Mouse (Mus musculus): ENCODE measurements at regions not wholly inside any gene's neighbourhood (a gene's known extent, or its start where the extent isn't known, plus 50 kb on each side); places are given as distances from the start of the nearest gene placed in this dataset.

DNA sequence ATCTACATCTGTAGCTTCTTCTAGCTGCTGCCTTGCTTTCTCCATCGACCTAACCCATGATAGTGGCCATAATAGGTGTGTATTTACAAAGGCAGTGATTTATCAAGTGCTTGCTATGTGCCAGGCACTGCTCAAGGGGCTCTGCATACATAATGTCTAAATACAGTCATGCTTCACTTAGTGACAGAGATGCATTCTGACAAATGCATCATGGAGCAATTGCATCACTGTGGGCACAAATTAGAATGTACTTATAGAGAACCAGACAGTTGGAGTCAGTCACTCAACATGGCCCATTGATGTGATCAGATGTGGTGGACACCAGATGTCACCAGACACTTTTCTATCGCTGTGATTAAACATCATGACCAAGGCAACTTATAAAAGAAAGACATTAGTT lies 223.3 kb upstream of the Ntm start:
- Histone ChIP-seq H3K4me1 (ENCODE audit: control insufficient read depth, insufficient read depth, low read length) (peaks cover 5% of the 10 kb centered on the region; the same call in 1 of the 2 replicates), H3K4me3 (ENCODE audit: insufficient read depth, low read depth, low read length) (no peak overlapping the region), H3K27ac (ENCODE audit: insufficient read depth, low read depth, low read length) (no peak overlapping the region)
- WGBS: 87% methylated on average over 2 of the region's 2 CpGs
- TF ChIP-seq CTCF (IDR thresholded peaks at IDR 0.05; ENCODE audit: insufficient read depth, low read depth, low read length) (no peak), POLR2A (IDR thresholded peaks at IDR 0.05; ENCODE audit: insufficient read depth, low read depth, low read length) (no peak)

DNA sequence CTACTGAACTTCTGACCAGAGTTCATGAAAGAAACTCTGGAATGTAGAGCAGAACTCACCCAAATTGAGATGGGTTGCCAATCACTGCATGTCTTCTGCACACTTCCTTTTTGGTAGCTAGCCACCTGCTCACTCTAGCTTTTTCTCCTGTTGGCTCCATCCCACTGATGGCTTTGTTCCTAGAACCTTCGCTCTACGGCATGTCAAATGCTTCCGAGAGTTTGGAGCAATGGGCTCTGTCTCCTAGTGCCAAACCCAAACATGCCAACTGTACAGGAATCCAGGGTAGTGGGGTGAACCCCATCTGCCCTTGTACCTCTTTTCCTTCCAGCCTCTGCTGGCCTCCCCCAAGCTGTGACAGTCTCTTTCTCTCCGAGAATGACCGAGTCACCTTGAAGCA lies 227.1 kb upstream of the Ntm start:
- Histone ChIP-seq H3K4me3 (ENCODE audit: insufficient read depth, low read depth, low read length) (no peak overlapping the region), H3K4me1 (ENCODE audit: control insufficient read depth, insufficient read depth, low read length) (peaks cover 3% of the 10 kb centered on the region; the same call in 1 of the 2 replicates), H3K27ac (ENCODE audit: insufficient read depth, low read depth, low read length) (no peak overlapping the region)
- TF ChIP-seq CTCF (IDR thresholded peaks at IDR 0.05; ENCODE audit: insufficient read depth, low read depth, low read length): no peak
- TF ChIP-seq POLR2A (IDR thresholded peaks at IDR 0.05; ENCODE audit: insufficient read depth, low read depth, low read length): no peak
- WGBS: 86% methylated on average over 5 of the region's 5 CpGs

DNA sequence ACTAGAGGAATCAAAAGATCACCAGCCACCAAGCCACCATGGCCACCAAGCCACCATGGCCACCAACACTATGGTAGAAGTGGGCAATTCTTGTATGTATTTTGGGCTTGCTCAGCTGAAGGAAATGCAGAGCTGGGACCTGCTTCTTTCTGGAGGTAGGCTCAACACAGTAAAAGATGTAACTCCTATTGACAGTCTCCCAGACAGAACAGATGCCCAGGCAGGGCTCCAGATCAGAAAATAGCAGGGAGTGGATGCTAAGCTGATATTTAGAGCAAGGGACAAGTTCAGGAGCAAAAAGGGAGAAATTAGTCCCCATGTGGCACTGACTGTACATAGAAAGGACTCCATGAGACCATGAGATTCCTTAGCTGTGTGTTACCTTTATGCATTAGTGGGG lies 228.2 kb upstream of the Ntm start:
- H3K27ac ChIP-seq (ENCODE audit: insufficient read depth, low read depth, low read length): no peak overlapping the region
- H3K4me1 ChIP-seq (ENCODE audit: control insufficient read depth, insufficient read depth, low read length): no peaks in the 10 kb centered on the region
- no peak for TF ChIP-seq POLR2A (IDR thresholded peaks at IDR 0.05; ENCODE audit: insufficient read depth, low read depth, low read length)
- TF ChIP-seq CTCF (IDR thresholded peaks at IDR 0.05; ENCODE audit: insufficient read depth, low read depth, low read length): no peak
- H3K4me3 ChIP-seq (ENCODE audit: insufficient read depth, low read depth, low read length): no peak overlapping the region

DNA sequence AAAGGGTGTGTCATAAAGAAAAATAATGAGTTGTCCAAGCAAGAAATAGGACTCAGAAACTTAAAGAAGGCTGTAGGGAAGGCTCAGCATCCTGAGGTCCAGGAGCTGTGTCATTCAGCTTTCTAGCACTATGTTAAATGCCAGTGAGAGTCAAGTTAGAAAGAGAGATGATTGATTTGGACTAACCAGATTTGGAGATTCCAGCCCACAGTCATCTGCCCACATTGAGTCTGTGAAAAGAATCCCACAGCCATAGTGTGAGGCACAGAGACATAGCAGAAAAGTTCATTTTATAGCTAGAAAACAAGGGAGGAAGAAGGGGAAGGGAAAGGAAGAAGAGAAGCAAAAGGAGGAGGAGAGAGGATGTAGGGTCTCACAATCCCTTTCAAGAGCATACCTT lies 229.0 kb upstream of the Ntm start:
- H3K27ac ChIP-seq (ENCODE audit: insufficient read depth, low read depth, low read length): no peak overlapping the region
- H3K4me3 ChIP-seq (ENCODE audit: insufficient read depth, low read depth, low read length): no peak overlapping the region
- H3K4me1 ChIP-seq (ENCODE audit: control insufficient read depth, insufficient read depth, low read length): no peaks in the 10 kb centered on the region
- TF ChIP-seq POLR2A (IDR thresholded peaks at IDR 0.05; ENCODE audit: insufficient read depth, low read depth, low read length) (no peak), CTCF (IDR thresholded peaks at IDR 0.05; ENCODE audit: insufficient read depth, low read depth, low read length) (no peak)

DNA sequence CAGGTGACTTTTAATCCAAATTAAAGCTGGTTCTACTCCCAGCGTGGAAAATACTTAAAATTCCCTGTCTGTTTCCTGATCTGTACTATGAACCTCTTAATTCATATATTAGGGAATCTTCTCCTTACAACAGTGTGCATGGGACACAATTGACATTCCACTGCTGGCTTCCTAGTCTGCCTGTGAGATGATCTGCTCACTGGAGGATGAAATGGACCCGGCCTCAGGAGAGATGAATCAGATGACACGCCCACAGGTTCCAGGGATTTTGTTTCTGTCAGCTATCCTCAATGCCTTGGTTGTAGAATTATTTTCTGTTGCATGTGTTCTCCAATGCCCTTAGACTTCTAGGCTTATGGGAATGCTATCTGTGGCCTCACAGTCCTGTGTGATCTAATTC lies 231.9 kb upstream of the Ntm start:
- no peaks in the 10 kb centered on the region for H3K4me1 ChIP-seq (ENCODE audit: control insufficient read depth, insufficient read depth, low read length)
- WGBS: 88% methylated on average over 3 of the region's 3 CpGs
- TF ChIP-seq POLR2A (IDR thresholded peaks at IDR 0.05; ENCODE audit: insufficient read depth, low read depth, low read length) (no peak), CTCF (IDR thresholded peaks at IDR 0.05; ENCODE audit: insufficient read depth, low read depth, low read length) (no peak)
- no peak overlapping the region for H3K27ac ChIP-seq (ENCODE audit: insufficient read depth, low read depth, low read length)
- H3K4me3 ChIP-seq (ENCODE audit: insufficient read depth, low read depth, low read length): no peak overlapping the region

DNA sequence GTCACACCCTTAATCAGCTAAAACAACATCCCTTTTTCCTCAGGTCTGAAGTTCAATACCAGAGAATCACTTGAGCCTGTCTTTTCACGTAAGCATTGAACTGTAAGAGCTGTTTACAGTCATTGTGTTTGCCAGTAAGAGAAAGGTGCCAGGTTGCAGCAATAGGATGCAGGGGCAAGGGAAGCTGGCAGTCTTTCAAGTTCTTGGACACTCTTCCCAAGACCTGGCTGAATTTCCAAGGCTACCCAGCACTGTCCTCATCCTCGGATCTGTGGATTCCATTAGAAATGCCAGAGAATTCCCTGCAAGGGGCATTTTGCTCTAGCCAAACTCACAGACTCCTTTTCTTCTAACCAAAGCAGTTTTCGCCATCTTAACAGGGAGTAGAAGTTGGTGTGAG lies 224.5 kb upstream of the Snx19 start:
- no peak for TF ChIP-seq POLR2A (IDR thresholded peaks at IDR 0.05; ENCODE audit: insufficient read depth, low read depth, low read length)
- no peak for TF ChIP-seq CTCF (IDR thresholded peaks at IDR 0.05; ENCODE audit: insufficient read depth, low read depth, low read length)
- 84% methylated on average over 3 of the region's 3 CpGs for WGBS
- no peaks in the 10 kb centered on the region for H3K4me1 ChIP-seq (ENCODE audit: control insufficient read depth, insufficient read depth, low read length)
- no peak overlapping the region for H3K4me3 ChIP-seq (ENCODE audit: insufficient read depth, low read depth, low read length)
- H3K27ac ChIP-seq (ENCODE audit: insufficient read depth, low read depth, low read length): no peak overlapping the region

DNA sequence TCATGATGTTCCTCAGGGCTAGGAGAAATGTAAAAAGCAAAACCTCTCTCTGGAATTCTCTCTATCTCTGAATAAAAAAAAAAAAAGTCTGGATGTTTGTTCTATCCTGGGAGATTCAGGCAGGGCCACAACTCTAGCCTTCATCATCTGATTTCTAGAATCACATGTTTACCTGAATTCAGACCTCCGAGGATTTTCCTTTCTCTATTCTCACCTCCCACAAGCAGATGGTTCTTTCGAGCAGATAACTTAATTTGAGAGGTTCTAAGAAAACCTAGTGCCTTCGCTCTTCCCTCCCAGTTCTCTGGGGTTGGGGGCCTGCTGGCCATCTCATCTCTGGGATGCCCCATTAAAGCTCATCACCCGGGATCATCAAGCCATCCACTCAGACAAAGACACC lies 219.3 kb upstream of the Snx19 start:
- 92% methylated on average over 4 of the region's 4 CpGs for WGBS
- no peak for TF ChIP-seq POLR2A (IDR thresholded peaks at IDR 0.05; ENCODE audit: insufficient read depth, low read depth, low read length)
- TF ChIP-seq CTCF (IDR thresholded peaks at IDR 0.05; ENCODE audit: insufficient read depth, low read depth, low read length): no peak
- no peak overlapping the region for H3K27ac ChIP-seq (ENCODE audit: insufficient read depth, low read depth, low read length)
- H3K4me3 ChIP-seq (ENCODE audit: insufficient read depth, low read depth, low read length): no peak overlapping the region
- no peaks in the 10 kb centered on the region for H3K4me1 ChIP-seq (ENCODE audit: control insufficient read depth, insufficient read depth, low read length)

DNA sequence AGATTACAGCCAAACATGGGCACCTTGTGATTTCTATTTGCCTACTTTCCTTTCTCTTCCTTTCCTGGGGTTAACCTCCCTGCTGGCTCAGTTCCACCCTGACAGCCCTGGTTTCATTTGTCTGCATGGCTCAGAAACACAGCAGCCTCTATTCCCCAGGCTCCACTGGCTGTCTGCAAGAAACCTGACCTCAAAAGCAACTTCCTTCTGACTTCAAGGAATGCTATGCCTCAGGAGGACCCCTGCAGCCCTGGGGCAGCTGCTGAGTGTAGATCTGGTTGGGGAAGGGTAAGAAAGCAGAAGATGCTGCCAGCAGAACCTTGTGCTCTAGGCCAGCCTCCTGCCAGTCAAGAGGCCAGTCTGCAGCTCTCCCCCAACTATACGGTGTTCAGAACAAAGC lies 217.1 kb upstream of the Snx19 start:
- WGBS: 51% methylated on average over 1 of the region's 1 CpGs
- no peak for TF ChIP-seq CTCF (IDR thresholded peaks at IDR 0.05; ENCODE audit: insufficient read depth, low read depth, low read length)
- TF ChIP-seq POLR2A (IDR thresholded peaks at IDR 0.05; ENCODE audit: insufficient read depth, low read depth, low read length): no peak
- H3K27ac ChIP-seq (ENCODE audit: insufficient read depth, low read depth, low read length): no peak overlapping the region
- no peak overlapping the region for H3K4me3 ChIP-seq (ENCODE audit: insufficient read depth, low read depth, low read length)
- no peaks in the 10 kb centered on the region for H3K4me1 ChIP-seq (ENCODE audit: control insufficient read depth, insufficient read depth, low read length)

DNA sequence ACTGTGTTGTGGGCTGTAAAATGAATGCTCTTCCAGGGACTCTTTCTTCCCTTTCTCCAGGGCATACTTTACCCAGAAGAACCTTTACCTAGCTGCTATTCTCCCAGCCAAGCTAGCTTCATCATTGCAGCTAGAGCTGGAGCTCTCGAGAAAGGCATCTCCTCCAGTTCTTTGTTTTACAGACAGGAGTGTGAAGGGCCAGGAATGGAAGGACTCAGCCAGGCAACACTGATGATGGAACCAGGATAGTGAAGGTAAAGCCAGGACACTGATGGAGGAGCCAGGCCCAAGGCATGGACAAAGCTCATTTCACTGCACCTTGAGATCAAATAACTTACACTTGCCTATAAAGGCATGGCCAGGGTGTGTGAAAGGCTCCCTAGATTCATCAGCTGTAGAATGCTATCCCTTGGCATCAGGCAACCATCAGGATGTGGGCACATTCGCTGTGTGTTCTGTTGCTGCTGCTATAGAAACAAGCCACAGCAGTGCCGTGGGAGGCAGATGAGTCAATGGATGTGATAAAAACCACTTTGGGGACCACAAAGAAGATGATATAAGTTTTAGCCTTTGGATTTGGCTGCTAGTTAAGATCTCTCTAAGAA lies 214.3 kb upstream of the Snx19 start:
- 59% methylated on average over 3 of the region's 3 CpGs for whole genome bisulfite sequencing
- H3K4me3 ChIP-seq (ENCODE audit: insufficient read depth, low read depth, low read length): no peak overlapping the region
- TF ChIP-seq CTCF (IDR thresholded peaks at IDR 0.05; ENCODE audit: insufficient read depth, low read depth, low read length): no peak
- TF ChIP-seq POLR2A (IDR thresholded peaks at IDR 0.05; ENCODE audit: insufficient read depth, low read depth, low read length): no peak
- no peaks in the 10 kb centered on the region for H3K4me1 ChIP-seq (ENCODE audit: control insufficient read depth, insufficient read depth, low read length)
- no peak overlapping the region for H3K27ac ChIP-seq (ENCODE audit: insufficient read depth, low read depth, low read length)
